Mouse (Mus musculus): ENCODE results near the gene Hnrnpc. TPM values are rescaled to one million over a fixed set of nuclear protein-coding genes. Genes with fewer than 3 reads are reported as not detected.

The Hnrnpc gene
- polyA plus RNA-seq (2012; rRNA removed): 94.9 and 161 TPM in 2 replicates
- polyA plus RNA-seq (2014; fragmentation: Nextera tagmentation; extraction: Ambion mirVana): 240 and 269 TPM in 2 replicates

DNA sequence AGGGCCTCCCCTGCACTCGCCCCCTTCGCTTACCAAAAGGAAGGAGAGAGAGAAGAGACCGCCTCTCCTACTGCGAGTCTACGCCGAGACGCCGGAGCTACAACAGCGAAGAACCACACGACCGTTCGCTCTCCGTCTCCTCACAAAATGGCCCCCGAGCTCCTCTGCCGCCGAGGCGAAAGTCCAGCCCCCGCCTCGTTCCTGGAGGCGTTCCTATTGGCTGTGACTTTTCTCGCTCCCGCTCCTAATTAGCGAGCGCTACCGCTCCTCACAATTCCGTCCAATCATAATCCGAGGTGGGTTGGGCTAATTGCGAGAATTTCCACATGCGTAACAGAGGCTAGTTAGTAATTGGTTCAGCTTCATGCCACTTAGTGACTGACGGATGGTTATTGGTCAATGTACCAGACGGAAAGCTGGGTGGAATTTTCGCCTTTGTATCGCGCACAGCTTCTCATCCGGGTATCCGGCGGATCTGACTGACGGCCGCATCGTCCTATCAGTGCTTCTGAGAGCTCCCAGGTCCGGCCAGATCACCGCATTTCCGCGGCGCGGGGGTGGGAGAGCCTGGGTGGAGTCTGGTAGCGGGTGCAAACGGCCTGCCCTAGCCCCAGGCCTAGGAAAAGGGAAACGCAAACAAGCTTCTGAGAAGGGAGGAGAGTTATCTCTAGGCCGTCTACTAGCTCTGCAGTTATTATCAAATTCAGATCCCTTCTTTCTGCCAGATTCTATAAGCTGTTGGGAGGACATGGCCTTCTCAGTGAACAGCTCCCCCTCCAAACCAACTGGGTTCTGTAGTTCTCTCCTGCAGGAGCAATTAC is at the start of gene Hnrnpc:
Gene Hnrnpc (minus strand): TSS at position 173 of the 821 bp plus-strand sequence.
- DNase-seq (ENCODE audit: low read depth in 3 of 3, low spot score in 3 of 3) (peak; percentile 100), ATAC-seq (ENCODE audit: insufficient read depth) (peak; percentile 95)
- Histone ChIP-seq H3K4me3 (ENCODE audit: insufficient read depth in 1 of 2, low read depth in 2 of 2, low read length in 2 of 2) (peak within 1 kb of the TSS; percentile 91 to 96), H3K9me3 (ENCODE audit: control insufficient read depth, low read length) (no peaks in the 10 kb centered on the region), H3K27ac (peak within 1 kb of the TSS; percentile 96), H3K36me3 (replicated peaks; ENCODE audit: control insufficient read depth, insufficient read depth, low read depth) (peaks cover 22% of the 10 kb centered on the region), H3K4me1 (replicated peaks; ENCODE audit: control insufficient read depth in 2 of 2, insufficient read depth in 2 of 2, low read length in 1 of 2) (peaks cover 16 to 34% of the 10 kb centered on the region in 2 experiments), H3K4me2 (ENCODE audit: low read depth) (peak within 1 kb of the TSS; percentile 98), H3K27me3 (ENCODE audit: control insufficient read depth, insufficient read depth, low read length) (no peaks in the 10 kb centered on the region), H3K9ac (replicated peaks) (peak within 1 kb of the TSS; percentile 92)
- TF ChIP-seq CTCF (IDR thresholded peaks at IDR 0.05; ENCODE audit: low read depth) (no peak), EP300 (IDR thresholded peaks at IDR 0.05; ENCODE audit: low read depth) (peak; percentile 79)
- WGBS (ENCODE audit: insufficient replicate concordance): under 1% methylated on average over 50 of the region's 50 CpGs

GRCm38 (mm10) chr14:52152613-52153012 is 48.8 kb upstream of the Hnrnpc start:
- Histone ChIP-seq H3K4me2 (ENCODE audit: low read depth) (no peak overlapping the region), H3K9ac (replicated peaks) (no peak overlapping the region), H3K27ac (no peak overlapping the region), H3K9me3 (ENCODE audit: control insufficient read depth, low read length) (no peaks in the 10 kb centered on the region), H3K27me3 (ENCODE audit: control insufficient read depth, insufficient read depth, low read length) (no peaks in the 10 kb centered on the region), H3K4me3 (ENCODE audit: insufficient read depth in 1 of 2, low read depth in 2 of 2, low read length in 2 of 2) (no peak overlapping the region), H3K36me3 (replicated peaks; ENCODE audit: control insufficient read depth, insufficient read depth, low read depth) (no peaks in the 10 kb centered on the region), H3K4me1 (replicated peaks; ENCODE audit: control insufficient read depth in 2 of 2, insufficient read depth in 2 of 2, low read length in 1 of 2) (no peaks in the 10 kb centered on the region)
- WGBS (ENCODE audit: insufficient replicate concordance): 51% methylated on average over 3 of the region's 3 CpGs
- DNase-seq (ENCODE audit: low read depth in 3 of 3, low spot score in 3 of 3) (no peak), ATAC-seq (ENCODE audit: insufficient read depth) (no peak)
- no peak for TF ChIP-seq CTCF (IDR thresholded peaks at IDR 0.05; ENCODE audit: low read depth)
- TF ChIP-seq EP300 (IDR thresholded peaks at IDR 0.05; ENCODE audit: low read depth): no peak

- no peaks in the 10 kb centered on the region for H3K4me1 ChIP-seq (replicated peaks; ENCODE audit: control insufficient read depth in 2 of 2, insufficient read depth in 2 of 2, low read length in 1 of 2)
- H3K4me2 ChIP-seq (ENCODE audit: low read depth): no peak overlapping the region
- H3K9me3 ChIP-seq (ENCODE audit: control insufficient read depth, low read length): no peaks in the 10 kb centered on the region
- H3K4me3 ChIP-seq (ENCODE audit: insufficient read depth in 1 of 2, low read depth in 2 of 2, low read length in 2 of 2): no peak overlapping the region
- DNase-seq (ENCODE audit: low read depth in 3 of 3, low spot score in 3 of 3): no peak
- H3K27ac ChIP-seq: no peak overlapping the region
- no peak for ATAC-seq (ENCODE audit: insufficient read depth)
- WGBS (ENCODE audit: insufficient replicate concordance): 47% methylated on average over 7 of the region's 7 CpGs
- no peaks in the 10 kb centered on the region for H3K27me3 ChIP-seq (ENCODE audit: control insufficient read depth, insufficient read depth, low read length)
- no peaks in the 10 kb centered on the region for H3K36me3 ChIP-seq (replicated peaks; ENCODE audit: control insufficient read depth, insufficient read depth, low read depth)
- TF ChIP-seq CTCF (IDR thresholded peaks at IDR 0.05; ENCODE audit: low read depth) (no peak), EP300 (IDR thresholded peaks at IDR 0.05; ENCODE audit: low read depth) (no peak)
- no peak overlapping the region for H3K9ac ChIP-seq (replicated peaks)
These were observed 48.4 kb upstream of the Hnrnpc start for GRCm38 (mm10) chr14:52152179-52152578.

DNA sequence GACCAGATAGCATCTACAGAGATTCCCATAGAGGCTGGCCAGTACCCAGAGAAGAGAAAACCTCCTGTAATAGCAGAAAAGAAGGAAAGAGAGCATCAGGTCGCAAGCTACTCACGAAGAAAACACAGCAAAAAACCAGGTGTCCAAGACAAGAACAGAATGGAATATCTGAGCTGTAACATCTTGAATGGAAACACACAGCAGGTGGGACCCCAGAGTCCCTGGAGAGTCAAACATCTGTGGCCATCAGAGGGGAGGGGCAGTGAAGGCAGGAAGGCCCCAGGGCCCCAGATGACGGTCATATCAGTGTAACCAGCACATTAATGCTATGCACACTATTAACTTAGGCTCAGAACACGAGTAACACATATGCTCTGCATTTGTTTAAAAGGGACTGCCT is 46.1 kb upstream of the Hnrnpc start:
- no peaks in the 10 kb centered on the region for H3K9me3 ChIP-seq (ENCODE audit: control insufficient read depth, low read length)
- WGBS (ENCODE audit: insufficient replicate concordance): 45% methylated on average over 4 of the region's 4 CpGs
- H3K9ac ChIP-seq (replicated peaks): no peak overlapping the region
- ATAC-seq (ENCODE audit: insufficient read depth) (no peak), DNase-seq (ENCODE audit: low read depth in 3 of 3, low spot score in 3 of 3) (no peak)
- no peaks in the 10 kb centered on the region for H3K36me3 ChIP-seq (replicated peaks; ENCODE audit: control insufficient read depth, insufficient read depth, low read depth)
- no peak for TF ChIP-seq EP300 (IDR thresholded peaks at IDR 0.05; ENCODE audit: low read depth)
- no peak for TF ChIP-seq CTCF (IDR thresholded peaks at IDR 0.05; ENCODE audit: low read depth)
- H3K27ac ChIP-seq: no peak overlapping the region
- no peaks in the 10 kb centered on the region for H3K27me3 ChIP-seq (ENCODE audit: control insufficient read depth, insufficient read depth, low read length)
- no peaks in the 10 kb centered on the region for H3K4me1 ChIP-seq (replicated peaks; ENCODE audit: control insufficient read depth in 2 of 2, insufficient read depth in 2 of 2, low read length in 1 of 2)
- H3K4me3 ChIP-seq (ENCODE audit: insufficient read depth in 1 of 2, low read depth in 2 of 2, low read length in 2 of 2): no peak overlapping the region
- H3K4me2 ChIP-seq (ENCODE audit: low read depth): no peak overlapping the region

DNA sequence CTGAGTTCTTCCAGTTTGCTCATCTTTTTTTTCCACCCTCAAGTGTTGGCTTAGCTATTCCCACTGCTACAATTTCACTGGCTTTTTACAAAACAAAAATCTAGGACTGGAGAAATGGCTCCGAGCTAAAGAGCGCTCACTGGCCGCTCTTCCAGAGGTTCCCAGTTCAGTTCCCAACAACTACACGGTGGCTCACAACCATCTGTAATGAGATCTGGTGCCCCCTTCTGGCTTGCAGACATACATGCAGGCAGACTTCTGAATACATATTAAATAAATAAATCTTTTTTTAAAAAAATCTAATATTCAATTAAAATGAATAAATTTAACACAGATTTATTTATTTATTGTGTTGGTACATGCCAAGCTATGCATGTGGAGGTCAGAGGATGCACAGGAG is 42.7 kb upstream of the Hnrnpc start:
- peak in 1 of 3 experiments; percentile 6 for DNase-seq (ENCODE audit: low read depth in 3 of 3, low spot score in 3 of 3)

More for the DNA sequence above, 42.7 kb upstream of the Hnrnpc start:
- ATAC-seq (ENCODE audit: insufficient read depth): no peak
- TF ChIP-seq EP300 (IDR thresholded peaks at IDR 0.05; ENCODE audit: low read depth) (no peak), CTCF (IDR thresholded peaks at IDR 0.05; ENCODE audit: low read depth) (peak; percentile 63)
- 44% methylated on average over 4 of the region's 4 CpGs for WGBS (ENCODE audit: insufficient replicate concordance)
- H3K4me2 ChIP-seq (ENCODE audit: low read depth): no peak overlapping the region
- H3K9me3 ChIP-seq (ENCODE audit: control insufficient read depth, low read length): no peaks in the 10 kb centered on the region
- no peaks in the 10 kb centered on the region for H3K27me3 ChIP-seq (ENCODE audit: control insufficient read depth, insufficient read depth, low read length)
- no peak overlapping the region for H3K4me3 ChIP-seq (ENCODE audit: insufficient read depth in 1 of 2, low read depth in 2 of 2, low read length in 2 of 2)
- no peaks in the 10 kb centered on the region for H3K36me3 ChIP-seq (replicated peaks; ENCODE audit: control insufficient read depth, insufficient read depth, low read depth)
- no peak overlapping the region for H3K27ac ChIP-seq
- H3K9ac ChIP-seq (replicated peaks): no peak overlapping the region
- H3K4me1 ChIP-seq (replicated peaks; ENCODE audit: control insufficient read depth in 2 of 2, insufficient read depth in 2 of 2, low read length in 1 of 2): no peaks in the 10 kb centered on the region

Measured in liver, embryonic 14.5 days (tissue).